Mouse (Mus musculus) liver, embryonic 12.5 days (tissue): ENCODE measurements around the gene Ctdspl. TPM values are rescaled to one million over a fixed set of nuclear protein-coding genes. Genes with fewer than 3 reads are reported as not detected.

ENCODE experiments used
- ATAC-seq: fragments of 200-750 bp; cut with Nextera tagmentation; 2 replicates; pipeline ENCODE4 v1.8.0; 2017; ENCODE audit warnings: moderate number of reproducible peaks, mild to moderate bottlenecking, moderate library complexity
- H3K27ac ChIP-seq: fragments of 300-500 bp; sonication (generic); 2 replicates; pipeline ENCODE4 v1.5.1; 2016; ENCODE audit warnings: mild to moderate bottlenecking
- H3K27me3 ChIP-seq: fragments of 300-500 bp; sonication (generic); replicated peaks from 2 replicates; pipeline ENCODE4 v1.6.1; 2016; ENCODE audit warnings: mild to moderate bottlenecking, moderate library complexity
- H3K36me3 ChIP-seq: fragments of 300-500 bp; sonication (generic); 2 replicates; pipeline ENCODE4 v1.6.1; 2016; ENCODE audit warnings: mild to moderate bottlenecking, moderate library complexity
- H3K4me1 ChIP-seq: fragments of 300-500 bp; sonication (generic); 2 replicates; pipeline ENCODE4 v1.6.1; 2016
- H3K4me2 ChIP-seq: fragments of 300-500 bp; sonication (generic); 2 replicates; pipeline ENCODE4 v1.6.1; 2016; ENCODE audit warnings: mild to moderate bottlenecking, moderate library complexity
- H3K4me3 ChIP-seq: fragments of 300-500 bp; sonication (generic); 2 replicates; pipeline ENCODE4 v1.5.1; 2016; ENCODE audit warnings: mild to moderate bottlenecking, moderate library complexity
- H3K9ac ChIP-seq: fragments of 300-500 bp; sonication (generic); 2 replicates; pipeline ENCODE4 v1.6.1; 2016; ENCODE audit warnings: mild to moderate bottlenecking, moderate library complexity
- H3K9me3 ChIP-seq: fragments of 300-500 bp; sonication (generic); replicated peaks from 2 replicates; pipeline ENCODE4 v1.6.1; 2016; ENCODE audit warnings: mild to moderate bottlenecking, moderate library complexity
- WGBS: fragments of 180-500 bp; shearing (Covaris S2); methylation state at CpG from one replicate; pipeline ENCODE4 v1.1.7; 2016; ENCODE audit not compliant: insufficient replicate concordance; 5-methylcytosine and 5-hydroxymethylcytosine counted together
- polyA plus RNA-seq: library from polyadenylated mRNA; unstranded; fragments of >200 nt; fragmentation: Nextera tagmentation; extraction: Ambion mirVana; gene quantifications from 2 replicates; pipeline ENCODE4 v1.2.1, GENCODE M21; 2016

The Ctdspl gene
- polyA plus RNA-seq, 1 experiment from 2014 or later = 4.4 TPM

DNA sequence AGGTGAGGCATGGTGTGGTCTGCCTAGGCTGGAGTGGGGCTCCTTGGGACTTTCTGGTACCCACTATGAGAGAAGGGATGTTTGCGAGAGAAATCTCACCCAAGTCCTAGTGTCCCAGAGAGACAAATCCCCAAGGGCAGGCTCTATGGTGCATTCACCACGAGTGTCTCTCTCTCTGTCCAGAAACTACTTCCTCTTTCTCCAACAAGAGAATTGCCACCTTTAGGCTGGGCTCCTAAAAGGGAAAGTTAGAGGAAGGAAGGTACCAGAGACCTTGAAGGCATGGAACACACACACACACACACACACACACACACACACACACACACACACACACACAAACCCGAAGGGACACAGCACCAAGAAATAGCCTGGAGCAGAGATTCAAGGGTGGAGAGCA, 4.3 kb upstream of the Ctdspl start:
- Histone ChIP-seq H3K4me3 (no peak overlapping the region), H3K9me3 (no peaks in the 10 kb centered on the region), H3K27ac (no peak overlapping the region), H3K4me1 (peaks cover 17% of the 10 kb centered on the region), H3K36me3 (no peaks in the 10 kb centered on the region), H3K9ac (no peak overlapping the region), H3K4me2 (no peak overlapping the region), H3K27me3 (peaks cover 20% of the 10 kb centered on the region; the same call in 1 of the 2 replicates)
- ATAC-seq = no peak
- WGBS = 39% methylated on average over 3 of the region's 3 CpGs

DNA sequence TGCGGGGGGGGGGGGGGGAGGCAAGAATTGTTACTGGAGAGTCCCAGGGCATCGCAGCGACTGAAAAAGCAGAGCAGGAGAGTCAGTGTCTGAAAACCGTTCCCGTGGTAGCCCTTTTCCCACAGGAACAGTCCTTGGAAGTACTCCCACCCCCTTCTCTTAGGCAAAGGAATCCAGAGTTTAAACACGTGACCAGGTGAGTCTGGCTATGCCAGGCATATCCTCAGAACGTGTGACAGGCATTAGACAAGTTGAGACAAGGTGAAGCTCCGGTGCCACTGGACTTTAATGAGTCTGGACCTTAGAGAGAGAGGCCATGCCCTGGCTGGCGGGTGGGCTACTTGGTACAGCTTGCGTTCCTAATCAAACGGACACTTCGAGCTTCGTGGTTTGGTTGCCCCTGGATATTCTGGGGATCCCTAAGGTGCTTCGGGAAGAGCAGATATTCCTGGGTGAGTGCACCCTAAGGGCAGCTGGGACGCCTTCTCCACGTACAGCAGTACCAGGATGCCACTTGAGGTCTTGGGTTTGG, 1.6 kb upstream of the Ctdspl start:
- H3K27me3 ChIP-seq = peaks cover 11% of the 10 kb centered on the region; the same call in 1 of the 2 replicates
- no peak for ATAC-seq
- H3K9ac ChIP-seq = peak overlapping the region; percentile 84
- no peaks in the 10 kb centered on the region for H3K9me3 ChIP-seq
- 23% methylated on average over 16 of the region's 16 CpGs for WGBS
- peak overlapping the region; percentile 99 for H3K4me2 ChIP-seq
- H3K4me1 ChIP-seq = peaks cover 37% of the 10 kb centered on the region
- H3K4me3 ChIP-seq = peak overlapping the region; percentile 73
- peak overlapping the region; percentile 46; the same call in 1 of the 2 replicates for H3K27ac ChIP-seq
- no peaks in the 10 kb centered on the region for H3K36me3 ChIP-seq

DNA sequence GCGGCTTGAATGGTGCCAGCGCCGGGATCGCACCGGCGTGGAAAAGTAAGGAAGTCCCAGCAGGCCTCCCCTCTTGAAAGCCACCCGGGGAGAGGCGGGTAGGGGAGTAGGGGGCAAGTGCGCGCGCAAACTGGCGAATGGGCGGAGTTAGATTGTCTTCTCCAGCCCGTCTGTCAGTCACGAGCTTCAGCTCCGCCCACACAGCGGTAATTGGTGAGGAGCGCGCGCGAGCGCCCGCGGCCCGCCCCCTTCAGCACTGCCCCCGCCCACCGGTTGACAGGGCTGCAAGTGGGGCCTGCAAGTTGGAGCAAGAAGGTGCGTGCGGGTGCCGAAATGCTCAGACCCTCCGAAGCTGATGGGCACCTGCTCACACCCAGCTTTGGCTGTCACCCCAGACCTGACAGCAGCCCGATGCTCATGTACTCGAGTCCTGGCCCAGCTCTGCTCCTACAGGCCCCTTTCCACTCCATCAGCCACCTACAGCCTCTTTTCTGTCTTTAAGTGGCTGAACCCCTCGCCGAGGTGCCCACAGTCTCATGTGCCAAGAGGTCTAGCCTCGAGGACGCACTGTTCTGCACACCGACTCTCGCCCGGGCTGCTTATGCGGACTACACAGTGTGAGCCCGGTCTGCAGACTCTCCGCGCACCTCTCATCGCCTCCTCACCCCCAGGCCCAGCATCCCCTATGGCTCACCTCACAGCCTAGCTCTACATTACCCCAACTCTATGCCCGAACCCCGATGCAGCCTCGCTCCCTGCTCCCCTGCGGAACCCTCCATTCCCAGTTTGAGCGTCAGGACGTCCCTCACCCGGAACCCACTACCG, 755 bp upstream of the Ctdspl start:
- H3K36me3 ChIP-seq = no peaks in the 10 kb centered on the region
- H3K27ac ChIP-seq = peak overlapping the region; percentile 86
- peaks cover 7% of the 10 kb centered on the region; the same call in 1 of the 2 replicates for H3K27me3 ChIP-seq
- H3K4me1 ChIP-seq = peaks cover 37% of the 10 kb centered on the region
- WGBS = under 1% methylated on average over 53 of the region's 53 CpGs
- H3K4me2 ChIP-seq = peak overlapping the region; percentile 99
- ATAC-seq = peak; percentile 89
- H3K4me3 ChIP-seq = peak overlapping the region; percentile 73
- H3K9me3 ChIP-seq = no peaks in the 10 kb centered on the region
- H3K9ac ChIP-seq = peak overlapping the region; percentile 84

DNA sequence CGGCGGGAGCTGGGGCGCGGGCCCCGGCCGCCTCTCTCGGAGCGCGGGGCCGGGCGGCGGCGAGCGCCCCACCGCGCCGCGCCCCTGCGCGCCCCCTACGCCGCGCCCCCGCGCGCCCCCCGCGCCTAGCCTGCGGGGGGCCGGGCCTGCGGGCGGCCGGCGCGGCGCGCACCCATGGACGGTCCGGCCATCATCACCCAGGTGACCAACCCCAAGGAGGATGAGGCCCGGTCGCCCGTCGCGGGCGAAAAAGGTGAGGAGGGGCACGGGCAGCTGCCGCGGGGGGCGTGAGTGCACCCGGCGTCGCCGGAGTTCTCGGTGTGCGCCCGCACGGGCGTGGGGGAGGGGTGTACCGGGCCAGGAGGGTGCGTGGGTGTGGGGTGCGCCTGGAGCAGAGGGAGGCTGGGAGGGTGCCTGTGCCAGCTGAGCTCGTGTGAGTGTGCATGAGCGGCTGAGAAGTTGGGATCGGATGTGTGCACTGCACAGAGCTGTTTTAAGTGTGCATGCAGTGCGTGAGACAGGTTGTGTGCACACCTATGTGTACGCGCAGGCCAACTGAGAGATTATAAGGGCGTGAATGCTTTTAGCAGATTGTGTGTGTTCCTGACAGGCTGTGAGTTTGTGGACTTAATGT, 552 bp downstream of the Ctdspl start:
- Histone ChIP-seq H3K9ac (peak overlapping the region; percentile 84), H3K9me3 (no peaks in the 10 kb centered on the region), H3K27me3 (peaks cover 7% of the 10 kb centered on the region; the same call in 1 of the 2 replicates), H3K36me3 (no peaks in the 10 kb centered on the region), H3K27ac (peak overlapping the region; percentile 86), H3K4me3 (peak overlapping the region; percentile 73), H3K4me1 (peaks cover 37% of the 10 kb centered on the region), H3K4me2 (peak overlapping the region; percentile 99)
- 0 out of 2 replicates have a peak, but pooled peaks have one; percentile 11 for ATAC-seq
- WGBS = 3% methylated on average over 39 of the region's 68 CpGs

DNA sequence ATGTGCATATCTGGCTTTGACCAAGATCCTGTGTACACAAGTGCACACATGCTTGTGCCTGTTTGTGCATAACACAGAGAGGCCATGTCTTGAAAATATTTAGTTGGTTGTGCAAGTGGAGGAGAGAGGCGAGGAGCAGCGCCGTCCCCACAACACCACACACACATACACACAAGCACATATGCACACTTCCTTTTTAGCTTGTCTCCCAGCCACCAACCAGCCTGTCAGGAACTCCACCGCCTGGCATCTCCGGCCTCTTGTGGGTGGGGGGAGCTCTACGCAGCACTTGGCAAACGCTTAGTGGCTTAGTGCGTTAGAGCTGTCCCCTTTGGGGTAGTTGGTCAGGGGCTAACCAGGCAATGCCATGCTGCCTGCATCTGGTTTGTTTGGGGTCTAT, 1.2 kb downstream of the Ctdspl start:
- Histone ChIP-seq H3K36me3 (no peaks in the 10 kb centered on the region), H3K4me3 (peak overlapping the region; percentile 73), H3K4me2 (peak overlapping the region; percentile 99), H3K9me3 (no peaks in the 10 kb centered on the region), H3K27ac (no peak overlapping the region), H3K9ac (peak overlapping the region; percentile 84; the same call in 1 of the 2 replicates), H3K4me1 (peaks cover 37% of the 10 kb centered on the region), H3K27me3 (peaks cover 4% of the 10 kb centered on the region; the same call in 1 of the 2 replicates)
- 33% methylated on average over 8 of the region's 8 CpGs for WGBS
- no peak for ATAC-seq

DNA sequence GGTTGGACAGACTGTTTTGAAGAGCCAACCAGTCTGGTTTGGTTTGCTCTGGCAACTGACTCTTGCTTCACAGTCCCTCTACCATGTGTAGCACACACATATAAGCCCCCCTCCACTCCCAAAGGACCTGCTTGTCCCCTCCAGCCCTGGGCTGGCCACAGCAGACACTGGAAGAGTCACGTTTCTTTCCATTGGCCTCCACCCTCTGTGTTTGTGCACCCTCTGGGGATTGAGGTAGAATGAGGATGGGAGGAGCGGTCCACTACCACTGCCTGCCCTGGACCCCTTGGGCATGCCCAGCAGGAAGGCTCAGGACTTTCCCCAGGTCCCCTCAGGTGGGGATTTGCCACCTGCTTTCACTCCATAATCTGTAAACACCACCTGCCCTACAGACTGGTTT, 1.8 kb downstream of the Ctdspl start:
- WGBS = 48% methylated on average over 2 of the region's 2 CpGs
- H3K27ac ChIP-seq = no peak overlapping the region
- H3K4me3 ChIP-seq = peak overlapping the region; percentile 73; the same call in 1 of the 2 replicates
- peak overlapping the region; percentile 99 for H3K4me2 ChIP-seq
- ATAC-seq = no peak
- H3K9me3 ChIP-seq = no peaks in the 10 kb centered on the region
- H3K4me1 ChIP-seq = peaks cover 37% of the 10 kb centered on the region
- H3K27me3 ChIP-seq = peaks cover 3% of the 10 kb centered on the region; the same call in 1 of the 2 replicates
- H3K9ac ChIP-seq = no peak overlapping the region
- H3K36me3 ChIP-seq = no peaks in the 10 kb centered on the region

DNA sequence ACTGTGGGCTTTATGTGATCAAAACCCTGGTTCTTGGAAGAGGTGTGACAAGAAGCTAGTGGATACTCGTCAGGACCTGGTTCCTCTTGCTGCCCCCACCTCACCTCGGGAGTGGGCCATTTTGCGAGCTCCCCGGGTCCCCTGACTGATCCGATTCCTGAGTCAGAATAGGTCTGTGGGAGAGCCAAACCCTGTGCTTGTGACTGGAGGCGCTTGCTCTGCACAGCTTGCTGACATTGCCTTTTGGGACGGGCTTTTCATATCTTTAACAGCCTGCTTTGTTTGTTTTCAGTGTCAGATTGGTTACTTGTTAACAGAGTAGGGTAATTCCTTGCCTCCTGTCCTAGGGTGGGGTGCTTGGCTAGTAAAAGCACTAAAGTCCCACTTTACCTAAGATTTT, 2.4 kb downstream of the Ctdspl start:
- H3K27ac ChIP-seq = no peak overlapping the region
- no peak for ATAC-seq
- no peak overlapping the region for H3K4me3 ChIP-seq
- H3K4me2 ChIP-seq = peak overlapping the region; percentile 99
- H3K4me1 ChIP-seq = peaks cover 37% of the 10 kb centered on the region
- H3K9me3 ChIP-seq = no peaks in the 10 kb centered on the region
- no peak overlapping the region for H3K9ac ChIP-seq
- H3K36me3 ChIP-seq = no peaks in the 10 kb centered on the region
- WGBS = 53% methylated on average over 7 of the region's 7 CpGs
- peaks cover 3% of the 10 kb centered on the region; the same call in 1 of the 2 replicates for H3K27me3 ChIP-seq

DNA sequence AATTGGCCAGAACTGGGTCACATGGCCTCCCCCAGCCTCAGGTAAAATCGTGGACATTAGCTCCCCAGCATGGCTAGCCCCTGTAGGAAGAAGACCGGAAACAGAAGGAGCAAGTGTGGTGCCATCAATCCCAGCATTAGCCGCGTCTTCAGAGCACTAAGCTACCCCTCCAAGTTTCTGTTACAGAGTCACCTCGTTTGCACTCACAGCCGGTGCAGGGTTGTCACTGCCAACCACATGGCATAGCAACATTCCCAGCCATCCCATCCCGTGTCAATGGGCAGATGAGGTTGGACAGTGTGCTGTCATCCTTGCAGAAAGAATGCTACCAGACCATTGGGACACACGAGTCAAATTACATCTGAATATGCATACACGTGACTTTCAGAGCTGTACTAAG, 4.4 kb downstream of the Ctdspl start:
- no peak overlapping the region for H3K4me2 ChIP-seq
- WGBS = 62% methylated on average over 9 of the region's 9 CpGs
- no peak overlapping the region for H3K4me3 ChIP-seq
- no peak overlapping the region for H3K27ac ChIP-seq
- no peak overlapping the region for H3K9ac ChIP-seq
- no peak for ATAC-seq
- no peaks in the 10 kb centered on the region for H3K36me3 ChIP-seq
- no peaks in the 10 kb centered on the region for H3K27me3 ChIP-seq
- H3K4me1 ChIP-seq = peaks cover 27% of the 10 kb centered on the region
- no peaks in the 10 kb centered on the region for H3K9me3 ChIP-seq

DNA sequence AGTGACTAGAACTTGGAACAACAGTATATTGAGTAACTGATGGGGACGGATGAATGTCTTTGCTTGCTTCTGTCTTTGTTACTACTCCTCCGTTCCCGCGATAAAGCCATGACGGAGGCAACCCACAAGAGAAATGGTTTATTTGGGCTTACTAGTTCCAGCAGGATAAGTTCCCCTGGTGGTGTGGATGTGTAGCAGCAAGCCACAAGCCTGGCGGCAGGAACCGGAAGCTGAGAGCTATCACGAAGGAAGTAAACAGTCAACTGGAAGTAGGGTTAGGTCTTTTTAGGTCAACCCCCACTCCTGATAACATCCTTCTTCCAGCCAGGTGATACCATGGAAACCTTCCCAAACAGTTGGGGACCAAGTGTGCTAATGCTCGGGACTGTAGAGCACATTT, 7.5 kb downstream of the Ctdspl start:
- Histone ChIP-seq H3K27me3 (no peaks in the 10 kb centered on the region), H3K9ac (no peak overlapping the region), H3K36me3 (no peaks in the 10 kb centered on the region), H3K9me3 (no peaks in the 10 kb centered on the region), H3K27ac (no peak overlapping the region), H3K4me3 (no peak overlapping the region), H3K4me2 (no peak overlapping the region), H3K4me1 (peaks cover 10% of the 10 kb centered on the region)
- 73% methylated on average over 9 of the region's 9 CpGs for WGBS
- no peak for ATAC-seq

DNA sequence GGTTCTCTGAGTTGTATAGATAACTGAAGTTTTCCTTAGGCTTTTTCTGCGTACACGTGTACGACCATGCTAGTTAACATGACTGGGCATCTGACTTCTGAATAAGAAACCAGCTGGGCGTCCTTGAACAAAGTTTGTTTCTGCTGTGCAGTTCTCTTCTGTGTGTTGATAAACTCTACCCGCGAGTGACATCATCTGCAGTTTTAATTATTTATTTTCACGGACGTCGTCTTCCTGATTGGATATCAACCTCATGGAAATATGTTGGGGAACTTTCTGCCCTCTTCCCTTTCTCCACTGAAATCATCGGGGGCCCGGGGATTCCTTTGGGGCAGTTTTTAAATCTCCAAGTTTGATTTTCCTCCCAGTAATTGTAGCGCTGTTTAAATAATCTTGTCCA, 8.1 kb downstream of the Ctdspl start:
- Histone ChIP-seq H3K9me3 (no peaks in the 10 kb centered on the region), H3K36me3 (no peaks in the 10 kb centered on the region), H3K4me1 (peaks cover 12% of the 10 kb centered on the region), H3K27me3 (no peaks in the 10 kb centered on the region), H3K27ac (no peak overlapping the region), H3K9ac (no peak overlapping the region), H3K4me3 (no peak overlapping the region), H3K4me2 (no peak overlapping the region)
- 80% methylated on average over 12 of the region's 12 CpGs for WGBS
- ATAC-seq = no peak

DNA sequence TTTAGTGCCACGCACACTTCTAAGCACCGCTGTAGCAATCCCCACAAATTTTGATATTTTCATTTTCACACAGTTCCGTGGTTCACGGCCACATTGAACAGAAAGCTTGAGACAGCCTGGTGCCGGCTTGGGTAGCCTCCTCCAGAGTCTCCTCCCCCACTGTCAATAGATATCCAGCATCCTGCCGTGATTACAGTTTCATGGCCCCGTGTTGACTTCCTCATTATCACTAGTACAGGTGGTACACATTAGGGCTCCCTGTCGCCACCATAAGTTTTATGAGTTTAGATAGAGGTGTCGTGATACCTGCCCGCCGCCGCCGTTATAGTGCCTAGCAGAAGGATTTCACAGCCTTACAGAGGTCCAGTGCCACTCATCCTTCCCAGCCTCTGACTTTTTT, 8.8 kb downstream of the Ctdspl start:
- WGBS = 73% methylated on average over 13 of the region's 13 CpGs

DNA sequence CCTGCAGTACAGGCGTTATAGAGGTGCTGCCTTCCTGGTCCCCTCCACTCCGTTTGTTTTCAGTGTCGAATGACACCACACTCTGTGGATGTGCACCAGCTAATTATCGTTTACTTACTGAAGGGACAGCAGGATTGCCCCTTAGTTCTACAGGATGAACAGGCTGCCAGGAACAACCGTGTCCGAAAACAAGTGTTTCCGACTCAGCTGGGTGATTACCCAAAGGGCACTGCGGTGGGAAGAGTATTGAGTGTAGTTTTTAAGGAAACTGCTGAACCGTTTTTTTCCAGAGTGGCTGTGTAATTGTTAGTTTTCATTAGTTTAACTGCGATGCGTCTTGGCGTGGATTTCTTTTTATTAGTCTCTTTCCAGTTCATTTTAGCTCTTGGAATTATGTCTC, 9.8 kb downstream of the Ctdspl start:
- ATAC-seq = no peak
- no peak overlapping the region for H3K27ac ChIP-seq
- WGBS = 72% methylated on average over 12 of the region's 12 CpGs
- H3K4me2 ChIP-seq = no peak overlapping the region
- no peaks in the 10 kb centered on the region for H3K36me3 ChIP-seq
- H3K4me1 ChIP-seq = peaks cover 22% of the 10 kb centered on the region
- no peak overlapping the region for H3K4me3 ChIP-seq
- no peaks in the 10 kb centered on the region for H3K9me3 ChIP-seq
- H3K27me3 ChIP-seq = no peaks in the 10 kb centered on the region
- no peak overlapping the region for H3K9ac ChIP-seq

More for the DNA sequence above, 8.8 kb downstream of the Ctdspl start:
- H3K9ac ChIP-seq = no peak overlapping the region
- no peak overlapping the region for H3K27ac ChIP-seq
- H3K4me3 ChIP-seq = no peak overlapping the region
- no peak for ATAC-seq
- H3K4me1 ChIP-seq = peaks cover 19% of the 10 kb centered on the region
- H3K4me2 ChIP-seq = no peak overlapping the region
- H3K27me3 ChIP-seq = no peaks in the 10 kb centered on the region
- H3K36me3 ChIP-seq = no peaks in the 10 kb centered on the region
- H3K9me3 ChIP-seq = no peaks in the 10 kb centered on the region
